Comparison of ENCODE assay signal across 8 mouse cellular contexts in the genomic region with DNA sequence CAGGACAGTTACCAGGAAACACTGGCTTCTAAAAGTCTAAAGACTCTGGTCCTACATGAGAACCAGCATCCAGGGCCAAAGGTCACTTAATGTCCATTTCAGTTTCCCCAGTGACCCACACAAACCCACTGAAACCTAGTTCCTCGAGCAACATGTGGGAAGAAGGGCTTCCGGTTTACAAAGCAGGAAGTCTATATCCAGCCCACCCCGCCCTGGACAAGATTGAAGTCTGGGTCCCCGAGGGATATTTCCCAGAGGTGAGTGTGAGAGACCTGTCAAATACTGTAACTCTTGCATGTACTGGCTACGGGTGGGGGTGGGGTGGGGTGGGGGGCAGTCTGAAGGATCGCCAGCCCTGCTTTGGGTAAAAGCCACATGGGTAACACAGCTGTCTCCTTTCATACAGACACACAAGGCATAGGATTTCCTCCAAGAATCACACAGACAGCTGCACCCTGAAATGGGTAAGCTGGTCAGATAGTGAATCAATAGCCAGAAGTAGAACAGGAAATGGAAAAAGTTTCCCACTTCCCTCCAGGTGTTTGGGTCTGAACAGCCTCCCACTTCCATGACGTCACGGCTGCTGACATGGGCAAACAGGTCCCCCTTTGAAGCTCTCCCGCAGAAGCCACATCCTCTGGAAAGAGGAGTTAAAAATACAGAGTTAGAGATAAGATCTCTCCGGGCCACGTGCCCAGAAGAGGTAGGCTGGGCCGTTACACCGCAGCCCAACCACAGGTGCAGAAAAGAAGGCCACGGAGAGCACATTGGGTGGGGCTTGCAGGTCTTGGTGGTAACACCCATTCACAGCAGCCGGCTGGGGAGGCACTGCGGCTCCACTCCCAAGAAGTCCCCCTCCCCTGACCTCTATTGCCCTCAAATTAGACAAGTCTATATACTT. TPM values are rescaled to one million over a fixed set of nuclear protein-coding genes. Genes with fewer than 3 reads are reported as not detected.
DNase-seq lines count a peak whose midpoint lies in the region; ATAC-seq and TF ChIP-seq lines count a peak whose summit lies in the region.

No protein-coding gene starts in this region.

- WGBS in embryonic facial prominence, embryonic 14.5 days: 35% methylated on average over 16 of the region's 16 CpGs
- WGBS in liver, embryonic 14.5 days (ENCODE audit: insufficient replicate concordance): 5% methylated on average over 16 of the region's 16 CpGs
- 6% methylated on average over 16 of the region's 16 CpGs for WGBS in small intestine, adult 2 months

- peak; percentile 32 for DNase-seq in gastrocnemius, postnatal 14 days
- DNase-seq in gastrocnemius, postnatal 4 days (ENCODE audit: low spot score in 2 of 2): no peak
- DNase-seq in embryonic facial prominence, embryonic 14.5 days (ENCODE audit: low spot score): peak; percentile 89
- peak; percentile 100 for DNase-seq in induced T-regulatory cell, adult 2 months (ENCODE audit: low read depth)
- DNase-seq in liver, embryonic 14.5 days (ENCODE audit: low read depth in 3 of 3, low spot score in 3 of 3): peak; percentile 45 to 74 (median 60)
- no peak for DNase-seq in cerebellum, adult 9-11 months
- no peak for DNase-seq in adipocyte (ENCODE audit: low spot score)

- no peaks in the 10 kb centered on the region for H3K9me3 ChIP-seq in embryonic facial prominence, embryonic 14.5 days (ENCODE audit: control insufficient read depth, low read length)
- H3K9me3 ChIP-seq in liver, embryonic 14.5 days (ENCODE audit: control insufficient read depth, low read length): no peaks in the 10 kb centered on the region

- peak; percentile 53 for ATAC-seq in embryonic facial prominence, embryonic 14.5 days (ENCODE audit: low read depth)
- peak; percentile 80 for ATAC-seq in liver, embryonic 14.5 days (ENCODE audit: insufficient read depth)

- H3K4me1 ChIP-seq in embryonic facial prominence, embryonic 14.5 days (ENCODE audit: control insufficient read depth, insufficient read depth, low read length): peaks cover 19% of the 10 kb centered on the region; the same call in 1 of the 2 replicates
- peaks cover 10 to 31% of the 10 kb centered on the region in 2 experiments for H3K4me1 ChIP-seq in liver, embryonic 14.5 days (replicated peaks; ENCODE audit: control insufficient read depth in 2 of 2, insufficient read depth in 2 of 2, low read length in 1 of 2)
- peaks cover 38% of the 10 kb centered on the region for H3K4me1 ChIP-seq in small intestine, adult 2 months (ENCODE audit: control insufficient read depth, insufficient read depth, insufficient read length, low read length)

- peak overlapping the region; percentile 58 for H3K4me2 ChIP-seq in embryonic facial prominence, embryonic 14.5 days (ENCODE audit: low read depth, low read length)
- peak overlapping the region; percentile 82 for H3K4me2 ChIP-seq in liver, embryonic 14.5 days (ENCODE audit: low read depth)

- H3K4me3 ChIP-seq in embryonic facial prominence, embryonic 14.5 days (ENCODE audit: low read depth, low read length): peak overlapping the region; percentile 32; the same call in 1 of the 2 replicates
- H3K4me3 ChIP-seq in liver, embryonic 14.5 days (ENCODE audit: insufficient read depth in 1 of 2, low read depth in 2 of 2, low read length in 2 of 2): peak overlapping the region; percentile 44 to 49
- H3K4me3 ChIP-seq in small intestine, adult 2 months (ENCODE audit: low read depth, low read length): peak overlapping the region; percentile 24

- peak; percentile 27; the same call in 1 of the 2 replicates for TF ChIP-seq POLR2A in small intestine, adult 2 months (IDR thresholded peaks at IDR 0.05; ENCODE audit: low read depth, low read length)

- H3K9ac ChIP-seq in embryonic facial prominence, embryonic 14.5 days (ENCODE audit: low read depth, low read length): no peak overlapping the region
- H3K9ac ChIP-seq in liver, embryonic 14.5 days (replicated peaks): peak overlapping the region; percentile 63

- TF ChIP-seq CTCF in liver, embryonic 14.5 days (IDR thresholded peaks at IDR 0.05; ENCODE audit: low read depth): no peak
- no peak for TF ChIP-seq CTCF in small intestine, adult 2 months (IDR thresholded peaks at IDR 0.05; ENCODE audit: extremely low read depth, insufficient read length, insufficient replicate concordance, low read depth, low read length)

- peak overlapping the region; percentile 65 for H3K27ac ChIP-seq in embryonic facial prominence, embryonic 14.5 days (replicated peaks; ENCODE audit: low read depth, low read length)
- peak overlapping the region; percentile 27 for H3K27ac ChIP-seq in liver, embryonic 14.5 days
- H3K27ac ChIP-seq in small intestine, adult 2 months (ENCODE audit: insufficient read depth, low read depth, low read length): peak overlapping the region; percentile 93

- intact Hi-C loops in gastrocnemius, postnatal 14 days (cut with DNase I; ENCODE audit: low total_unique reads): loop anchor here (5.0 kb wide), 1 partner anchor 220 kb away; no protein-coding TSS in a partner anchor

- no peaks in the 10 kb centered on the region for H3K36me3 ChIP-seq in embryonic facial prominence, embryonic 14.5 days (ENCODE audit: control insufficient read depth, insufficient read depth, low read length)
- no peaks in the 10 kb centered on the region for H3K36me3 ChIP-seq in liver, embryonic 14.5 days (replicated peaks; ENCODE audit: control insufficient read depth, insufficient read depth, low read depth)
- H3K36me3 ChIP-seq in small intestine, adult 2 months (ENCODE audit: control insufficient read depth, insufficient read depth, low read length): no peaks in the 10 kb centered on the region

- peak; percentile 45; the same call in 1 of the 2 replicates for TF ChIP-seq EP300 in liver, embryonic 14.5 days (IDR thresholded peaks at IDR 0.05; ENCODE audit: low read depth)

- H3K27me3 ChIP-seq in embryonic facial prominence, embryonic 14.5 days (replicated peaks; ENCODE audit: control insufficient read depth, insufficient read depth, low read length): no peaks in the 10 kb centered on the region
- H3K27me3 ChIP-seq in liver, embryonic 14.5 days (ENCODE audit: control insufficient read depth, insufficient read depth, low read length): no peaks in the 10 kb centered on the region
- no peaks in the 10 kb centered on the region for H3K27me3 ChIP-seq in small intestine, adult 2 months (ENCODE audit: control insufficient read depth, insufficient read depth, low read length)

RNA-seq across cellular contexts. Expression of gene Dad1, which starts 26.7 kb away (rescaled TPM):
- total RNA-seq in gastrocnemius, postnatal 14 days (2021): 10 to 100 TPM; 67.4 to 70.3 TPM
- total RNA-seq in gastrocnemius, postnatal 4 days (2021): 10 to 100 TPM; 89.9 to 92.3 TPM
- polyA plus RNA-seq in embryonic facial prominence, embryonic 14.5 days (2014; fragmentation: Nextera tagmentation; extraction: Ambion mirVana): 400 and 436 TPM in 2 replicates
- 133 and 145 TPM in 2 replicates for polyA plus RNA-seq in liver, embryonic 14.5 days (2012; rRNA removed)
- polyA plus RNA-seq in liver, embryonic 14.5 days (2014; fragmentation: Nextera tagmentation; extraction: Ambion mirVana): 221 and 224 TPM in 2 replicates
- 561 and 627 TPM in 2 replicates for polyA plus RNA-seq in small intestine, adult 2 months (2012; rRNA removed)

RNA-seq across cellular contexts. Expression of gene Abhd4, which starts 26.8 kb away (rescaled TPM):
- 10 to 100 TPM; 18.4 to 19.9 TPM for total RNA-seq in gastrocnemius, postnatal 14 days (2021)
- total RNA-seq in gastrocnemius, postnatal 4 days (2021): 10 to 100 TPM; 30.1 to 31.5 TPM
- 59.0 and 63.5 TPM in 2 replicates for polyA plus RNA-seq in embryonic facial prominence, embryonic 14.5 days (2014; fragmentation: Nextera tagmentation; extraction: Ambion mirVana)
- 5.9 and 6.1 TPM in 2 replicates for polyA plus RNA-seq in liver, embryonic 14.5 days (2012; rRNA removed)
- 14.9 and 18.3 TPM in 2 replicates for polyA plus RNA-seq in liver, embryonic 14.5 days (2014; fragmentation: Nextera tagmentation; extraction: Ambion mirVana)
- 35.2 and 53.6 TPM in 2 replicates for polyA plus RNA-seq in small intestine, adult 2 months (2012; rRNA removed)

RNA-seq across cellular contexts. Expression of gene Olfr49, which starts 57.6 kb away (rescaled TPM):
- total RNA-seq in gastrocnemius, postnatal 14 days (2021): not detected
- total RNA-seq in gastrocnemius, postnatal 4 days (2021): not detected
- polyA plus RNA-seq in embryonic facial prominence, embryonic 14.5 days (2014; fragmentation: Nextera tagmentation; extraction: Ambion mirVana): 0.04 TPM in 1 of 2 replicates, not detected in the other
- not detected in 2 replicates for polyA plus RNA-seq in liver, embryonic 14.5 days (2012; rRNA removed)
- not detected in 2 replicates for polyA plus RNA-seq in liver, embryonic 14.5 days (2014; fragmentation: Nextera tagmentation; extraction: Ambion mirVana)
- not detected in 2 replicates for polyA plus RNA-seq in small intestine, adult 2 months (2012; rRNA removed)

Comparison
In these comparisons a context has a peak if more than half of its experiments do, and no peak if none do; other contexts are left out.
1. DNase-seq: peak in gastrocnemius, postnatal 14 days (single experiment), embryonic facial prominence, embryonic 14.5 days (single experiment), induced T-regulatory cell, adult 2 months (single experiment) and liver, embryonic 14.5 days (3 of 3); none in gastrocnemius, postnatal 4 days (0 of 2), cerebellum, adult 9-11 months (single experiment) and adipocyte (single experiment).
2. H3K27ac ChIP-seq: peak in every context shown above with its lines; median percentile 93 in small intestine, adult 2 months; 65 in embryonic facial prominence, embryonic 14.5 days; 27 in liver, embryonic 14.5 days.
3. Peak in every context shown above with its lines, with median percentiles within 50 percentile points of each other: H3K4me3 ChIP-seq.